Mouse (Mus musculus) megakaryocyte, embryonic 14.5 days (primary cell): ENCODE results near the gene 5730522E02Rik. TPM values are rescaled to one million over a fixed set of nuclear protein-coding genes. Genes with fewer than 3 reads are reported as not detected.

Source experiments
- H3K27me3 ChIP-seq: replicated peaks from 2 replicates; pipeline ENCODE3; 2012; ENCODE audit warnings: inconsistent platforms
- H3K36me3 ChIP-seq: replicated peaks from 2 replicates; pipeline ENCODE3; 2012; ENCODE audit warnings: low read length, inconsistent platforms, mixed read lengths
- H3K4me1 ChIP-seq: 2 replicates; pipeline ENCODE4 v1.6.1; 2012; ENCODE audit warnings: inconsistent platforms
- H3K4me3 ChIP-seq: replicated peaks from 2 replicates; pipeline ENCODE3; 2012; ENCODE audit warnings: moderate library complexity, mild to moderate bottlenecking, inconsistent platforms
- H3K9me3 ChIP-seq: 2 replicates; pipeline ENCODE4 v1.6.1; 2012; ENCODE audit warnings: inconsistent platforms
- FLI1 ChIP-seq: IDR thresholded peaks from 2 replicates; pipeline ENCODE4 v1.6.1; 2012; ENCODE audit warnings: low read length, inconsistent platforms, mixed read lengths
- GATA1 ChIP-seq: IDR thresholded peaks from 3 replicates; pipeline ENCODE4 v1.6.1; 2012; ENCODE audit warnings: mixed read lengths, low read length, inconsistent platforms, borderline replicate concordance
- polyA plus RNA-seq: library from polyadenylated mRNA; stranded (reverse); fragments of >175 nt; gene quantifications from 2 replicates; pipeline ENCODE4 v1.2.3, GENCODE M21; 2012; ENCODE audit warnings: low replicate concordance; ENCODE audit not compliant: insufficient read depth

Gene 5730522E02Rik
- polyA plus RNA-seq, 1 experiment: not detected

GRCm38 (mm10) chr11:26061471-26062137 is 149.0 kb downstream of the 5730522E02Rik start:
- Histone ChIP-seq H3K4me3 (no peak overlapping the region), H3K4me1 (no peaks in the 10 kb centered on the region), H3K27me3 (no peaks in the 10 kb centered on the region), H3K36me3 (no peaks in the 10 kb centered on the region), H3K9me3 (no peaks in the 10 kb centered on the region)
- TF ChIP-seq FLI1 (no peak), GATA1 (no peak)

GRCm38 (mm10) chr11:26013527-26013926 is 197.0 kb downstream of the 5730522E02Rik start:
- TF ChIP-seq FLI1 (no peak), GATA1 (no peak)
- H3K4me3 ChIP-seq: no peak overlapping the region
- H3K27me3 ChIP-seq: no peaks in the 10 kb centered on the region
- no peaks in the 10 kb centered on the region for H3K36me3 ChIP-seq
- H3K9me3 ChIP-seq: no peaks in the 10 kb centered on the region
- H3K4me1 ChIP-seq: no peaks in the 10 kb centered on the region

GRCm38 (mm10) chr11:26004018-26004417 is 206.5 kb downstream of the 5730522E02Rik start:
- TF ChIP-seq GATA1 (no peak), FLI1 (no peak)
- Histone ChIP-seq H3K36me3 (no peaks in the 10 kb centered on the region), H3K9me3 (0 out of 2 replicates have a peak, but pooled peaks cover 3% of the 10 kb centered on the region), H3K4me3 (no peak overlapping the region), H3K4me1 (no peaks in the 10 kb centered on the region), H3K27me3 (no peaks in the 10 kb centered on the region)

GRCm38 (mm10) chr11:25999738-26000137 is 210.8 kb downstream of the 5730522E02Rik start:
- H3K36me3 ChIP-seq: no peaks in the 10 kb centered on the region
- H3K9me3 ChIP-seq: 0 out of 2 replicates have a peak, but pooled peaks cover 3% of the 10 kb centered on the region
- H3K4me1 ChIP-seq: no peaks in the 10 kb centered on the region
- TF ChIP-seq FLI1 (no peak), GATA1 (no peak)
- H3K27me3 ChIP-seq: no peaks in the 10 kb centered on the region
- no peak overlapping the region for H3K4me3 ChIP-seq

GRCm38 (mm10) chr11:25997469-25997868 is 213.1 kb downstream of the 5730522E02Rik start:
- Histone ChIP-seq H3K27me3 (no peaks in the 10 kb centered on the region), H3K4me3 (no peak overlapping the region), H3K36me3 (no peaks in the 10 kb centered on the region), H3K4me1 (no peaks in the 10 kb centered on the region), H3K9me3 (0 out of 2 replicates have a peak, but pooled peaks cover 3% of the 10 kb centered on the region)
- TF ChIP-seq FLI1 (no peak), GATA1 (no peak)

GRCm38 (mm10) chr11:25994128-25994527 is 216.4 kb downstream of the 5730522E02Rik start:
- TF ChIP-seq FLI1 (no peak), GATA1 (no peak)
- no peaks in the 10 kb centered on the region for H3K9me3 ChIP-seq
- no peaks in the 10 kb centered on the region for H3K4me1 ChIP-seq
- no peak overlapping the region for H3K4me3 ChIP-seq
- no peaks in the 10 kb centered on the region for H3K27me3 ChIP-seq
- no peaks in the 10 kb centered on the region for H3K36me3 ChIP-seq

- H3K9me3 ChIP-seq: no peaks in the 10 kb centered on the region
- no peak for TF ChIP-seq GATA1
- no peak for TF ChIP-seq FLI1
- H3K4me3 ChIP-seq: no peak overlapping the region
- H3K27me3 ChIP-seq: no peaks in the 10 kb centered on the region
- no peaks in the 10 kb centered on the region for H3K36me3 ChIP-seq
- H3K4me1 ChIP-seq: no peaks in the 10 kb centered on the region
Measured at GRCm38 (mm10) chr11:25992216-25992615, 218.3 kb downstream of the 5730522E02Rik start.

- Histone ChIP-seq H3K4me3 (no peak overlapping the region), H3K36me3 (no peaks in the 10 kb centered on the region), H3K4me1 (no peaks in the 10 kb centered on the region), H3K9me3 (no peaks in the 10 kb centered on the region), H3K27me3 (no peaks in the 10 kb centered on the region)
- TF ChIP-seq GATA1 (no peak), FLI1 (no peak)
Measured at GRCm38 (mm10) chr11:25978736-25979276, 231.8 kb downstream of the 5730522E02Rik start.

- Histone ChIP-seq H3K4me3 (no peak overlapping the region), H3K36me3 (no peaks in the 10 kb centered on the region), H3K4me1 (no peaks in the 10 kb centered on the region), H3K9me3 (no peaks in the 10 kb centered on the region), H3K27me3 (no peaks in the 10 kb centered on the region)
- TF ChIP-seq FLI1 (no peak), GATA1 (no peak)
Measured at GRCm38 (mm10) chr11:25941504-25941903, 269.1 kb downstream of the 5730522E02Rik start.

- Histone ChIP-seq H3K4me3 (no peak overlapping the region), H3K27me3 (no peaks in the 10 kb centered on the region), H3K36me3 (no peaks in the 10 kb centered on the region), H3K4me1 (no peaks in the 10 kb centered on the region), H3K9me3 (no peaks in the 10 kb centered on the region)
- TF ChIP-seq GATA1: no peak
- TF ChIP-seq FLI1: no peak
Measured at GRCm38 (mm10) chr11:25940716-25941294, 269.8 kb downstream of the 5730522E02Rik start.

- Histone ChIP-seq H3K4me3 (no peak overlapping the region), H3K4me1 (no peaks in the 10 kb centered on the region), H3K27me3 (no peaks in the 10 kb centered on the region), H3K9me3 (no peaks in the 10 kb centered on the region), H3K36me3 (no peaks in the 10 kb centered on the region)
- no peak for TF ChIP-seq FLI1
- no peak for TF ChIP-seq GATA1
Measured at GRCm38 (mm10) chr11:25926267-25926666, 284.3 kb downstream of the 5730522E02Rik start.
